In the genomic region with DNA sequence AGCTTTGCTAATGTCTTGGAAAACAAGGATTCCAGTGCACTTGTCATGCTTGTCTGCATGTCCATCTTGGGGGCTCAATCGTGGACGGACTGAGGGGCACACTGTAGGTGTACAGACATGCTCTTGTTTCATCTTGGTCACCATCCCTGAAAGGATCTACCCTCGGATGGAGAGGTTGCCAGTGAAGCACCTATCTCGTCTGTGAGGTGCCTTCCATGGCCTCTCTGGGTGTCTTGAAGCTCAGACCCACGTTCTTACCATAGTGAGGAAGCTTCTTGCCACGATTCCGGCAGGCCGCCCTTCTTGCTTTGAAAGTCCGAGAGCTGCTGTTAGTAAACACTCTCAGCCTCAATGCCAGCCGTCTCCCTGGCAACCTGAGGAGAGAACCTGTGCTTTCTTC, we compare ENCODE assay signal across 12 mouse cellular contexts.
"Had no signal": no experiment of that assay in that cellular context is flagged by ENCODE, and none has a peak within 500 bp of the region (broad histone marks: within the 10 kb centered on the region; RNA-seq: fewer than 3 reads in every experiment).

No protein-coding gene starts in this region.

- H3K27me3 ChIP-seq: neural tube, embryonic 15.5 days; stomach, embryonic 15.5 days had no signal

- H3K9me3 ChIP-seq: neural tube, embryonic 15.5 days; stomach, embryonic 15.5 days had no signal

- DNase-seq: retina, postnatal 1 day; right cerebral cortex, postnatal 14 days; spleen, adult 18-20 months; thymus, adult 18-20 months; thymus, adult 2 months; thymus, postnatal 14 days; thymus, postnatal 25 days; thymus, postnatal 36 days; thymus, postnatal 4 days had no signal

- H3K4me1 ChIP-seq: neural tube, embryonic 15.5 days; stomach, embryonic 15.5 days had no signal

- H3K4me3 ChIP-seq: neural tube, embryonic 15.5 days; stomach, embryonic 15.5 days had no signal

- H3K27ac ChIP-seq: neural tube, embryonic 15.5 days; stomach, embryonic 15.5 days; stomach, postnatal 0 days had no signal
